Mouse (Mus musculus): ENCODE data around the gene Gm15517.

GRCm38 (mm10) chr7:44306516-44307240 lies 45.4 kb downstream of the Gm15517 start, which contains the start of gene Clec11a:
- no peak for TF ChIP-seq CTCF (IDR thresholded peaks at IDR 0.05; ENCODE audit: low read depth)
- no peak for TF ChIP-seq EP300 (IDR thresholded peaks at IDR 0.05; ENCODE audit: low read depth)
